Mouse (Mus musculus) neural tube, embryonic 14.5 days (tissue): ENCODE measurements at regions not wholly inside any gene's neighbourhood (a gene's known extent, or its start where the extent isn't known, plus 50 kb on each side); places are given as distances from the start of the nearest gene placed in this dataset.
"Not testable (repeated sequence)": the region's sequence is repeated elsewhere in the genome, so short reads cannot be mapped to it uniquely, and the experiment has no call there.

ENCODE experiments used
- ATAC-seq: fragments of 200-750 bp; cut with Nextera tagmentation; 2 replicates; pipeline ENCODE4 v1.8.0; 2017; ENCODE audit warnings: low read depth, mild to moderate bottlenecking, moderate TSS enrichment, moderate library complexity
- H3K27ac ChIP-seq: fragments of 300-500 bp; sonication (generic); 2 replicates; pipeline ENCODE4 v1.5.1; 2014; ENCODE audit warnings: low read depth, mild to moderate bottlenecking, control low read depth, low read length, moderate library complexity, mixed read lengths
- H3K27me3 ChIP-seq: fragments of 300-500 bp; sonication (generic); 2 replicates; pipeline ENCODE4 v1.6.1; 2014; ENCODE audit warnings: low read length; ENCODE audit not compliant: control insufficient read depth, insufficient read depth
- H3K36me3 ChIP-seq: fragments of 300-500 bp; sonication (generic); 2 replicates; pipeline ENCODE4 v1.6.1; 2014; ENCODE audit warnings: low read length, mixed read lengths; ENCODE audit not compliant: control insufficient read depth, insufficient read depth
- H3K4me1 ChIP-seq: fragments of 300-500 bp; sonication (generic); 2 replicates; pipeline ENCODE4 v1.6.1; 2014; ENCODE audit warnings: low read length; ENCODE audit not compliant: control insufficient read depth, insufficient read depth
- H3K4me2 ChIP-seq: fragments of 300-500 bp; sonication (generic); 2 replicates; pipeline ENCODE4 v1.6.1; 2014; ENCODE audit warnings: mild to moderate bottlenecking, low read depth, low read length, control low read depth
- H3K4me3 ChIP-seq: fragments of 300-500 bp; sonication (generic); 2 replicates; pipeline ENCODE4 v1.5.1; 2014; ENCODE audit warnings: low read depth, low read length, control low read depth, mixed read lengths
- H3K9ac ChIP-seq: fragments of 300-500 bp; sonication (generic); replicated peaks from 2 replicates; pipeline ENCODE4 v1.6.1; 2014; ENCODE audit warnings: low read depth, mild to moderate bottlenecking, control low read depth, low read length, mixed read lengths
- H3K9me3 ChIP-seq: fragments of 300-500 bp; sonication (generic); 2 replicates; pipeline ENCODE4 v1.6.1; 2016; ENCODE audit warnings: low read length; ENCODE audit not compliant: control insufficient read depth
- WGBS: fragments of 180-500 bp; shearing (Covaris S2); extraction: QIAGEN DNeasy Blood & Tissue Kit; methylation state at CpG from one replicate; pipeline ENCODE4 v1.1.7; 2014; 5-methylcytosine and 5-hydroxymethylcytosine counted together

- Histone ChIP-seq H3K9me3 (no peaks in the 10 kb centered on the region), H3K27me3 (no peaks in the 10 kb centered on the region), H3K4me3 (no peak overlapping the region), H3K4me1 (no peaks in the 10 kb centered on the region), H3K27ac (no peak overlapping the region), H3K9ac (no peak overlapping the region), H3K36me3 (no peaks in the 10 kb centered on the region), H3K4me2 (no peak overlapping the region)
- ATAC-seq = peak; percentile 51; the same call in 1 of the 2 replicates
- 41% methylated on average over 4 of the region's 4 CpGs for WGBS
Measured at GRCm38 (mm10) chr1:47646681-47647080, 754.0 kb upstream of the Slc39a10 start.

GRCm38 (mm10) chr1:47606597-47606996, 713.9 kb upstream of the Slc39a10 start:
- H3K27me3 ChIP-seq = no peaks in the 10 kb centered on the region
- no peak overlapping the region for H3K9ac ChIP-seq
- no peak overlapping the region for H3K4me3 ChIP-seq
- no peak overlapping the region for H3K27ac ChIP-seq
- ATAC-seq = no peak
- no peaks in the 10 kb centered on the region for H3K9me3 ChIP-seq
- H3K36me3 ChIP-seq = no peaks in the 10 kb centered on the region
- H3K4me1 ChIP-seq = no peaks in the 10 kb centered on the region
- H3K4me2 ChIP-seq = no peak overlapping the region
- 80% methylated on average over 4 of the region's 4 CpGs for WGBS

- Histone ChIP-seq H3K27ac (no peak overlapping the region), H3K4me3 (no peak overlapping the region), H3K4me1 (no peaks in the 10 kb centered on the region), H3K36me3 (no peaks in the 10 kb centered on the region), H3K27me3 (no peaks in the 10 kb centered on the region), H3K4me2 (no peak overlapping the region), H3K9ac (no peak overlapping the region), H3K9me3 (no peaks in the 10 kb centered on the region)
- no peak for ATAC-seq
- WGBS = 44% methylated on average over 2 of the region's 2 CpGs
Measured at GRCm38 (mm10) chr1:47603989-47604360, 711.3 kb upstream of the Slc39a10 start.

- Histone ChIP-seq H3K27me3 (no peaks in the 10 kb centered on the region), H3K4me3 (no peak overlapping the region), H3K36me3 (no peaks in the 10 kb centered on the region), H3K9ac (no peak overlapping the region), H3K9me3 (no peaks in the 10 kb centered on the region), H3K4me1 (no peaks in the 10 kb centered on the region), H3K4me2 (no peak overlapping the region), H3K27ac (no peak overlapping the region)
- WGBS = 22% methylated on average over 3 of the region's 3 CpGs
- peak; percentile 60; the same call in 1 of the 2 replicates for ATAC-seq
Measured at GRCm38 (mm10) chr1:47603294-47603988, 710.8 kb upstream of the Slc39a10 start.

DNA sequence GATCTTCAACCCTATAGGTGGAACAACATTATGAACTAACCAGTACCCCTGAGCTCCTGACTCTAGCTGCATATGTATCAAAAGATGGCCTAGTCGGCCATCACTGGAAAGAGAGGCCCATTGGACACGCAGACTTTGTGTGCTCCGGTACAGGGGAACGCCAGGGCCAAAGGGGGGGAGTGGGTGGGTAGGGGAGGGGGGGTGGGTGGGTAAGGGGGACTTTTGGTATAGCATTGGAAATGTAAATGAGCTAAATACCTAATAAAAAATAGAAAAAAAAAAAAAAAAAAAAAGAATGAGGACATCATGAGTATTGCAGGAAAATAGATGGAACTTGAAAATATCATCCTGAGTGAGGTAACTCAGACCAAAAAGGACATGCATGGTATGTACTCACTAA, 701.0 kb upstream of the Slc39a10 start:
- H3K9me3 ChIP-seq, ATAC-seq, H3K36me3 ChIP-seq, H3K4me3 ChIP-seq, H3K4me1 ChIP-seq, H3K4me2 ChIP-seq, H3K9ac ChIP-seq, H3K27me3 ChIP-seq, H3K27ac ChIP-seq: not testable (repeated sequence)
- 86% methylated on average over 1 of the region's 4 CpGs for WGBS

DNA sequence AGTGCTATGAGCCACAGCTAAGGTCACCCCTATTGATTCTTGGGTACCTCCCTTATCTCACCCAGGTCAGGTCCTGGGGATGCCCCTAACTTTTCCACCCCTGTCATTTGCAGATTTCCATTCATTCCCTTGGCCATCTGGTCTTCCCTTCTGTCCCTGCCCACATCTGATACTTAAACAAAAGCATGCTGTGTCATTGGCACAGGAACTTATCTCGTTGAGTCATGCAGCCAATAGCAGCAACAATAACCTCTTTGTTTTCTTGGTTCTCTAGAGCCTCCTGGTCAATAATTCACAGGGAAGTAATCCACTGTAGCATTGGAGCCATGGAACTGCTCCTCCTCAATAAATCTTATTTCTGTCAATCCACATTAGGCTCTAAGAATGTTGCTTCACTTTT, 653.0 kb upstream of the Slc39a10 start:
- Histone ChIP-seq H3K4me3 (no peak overlapping the region), H3K27me3 (no peaks in the 10 kb centered on the region), H3K9ac (no peak overlapping the region), H3K36me3 (no peaks in the 10 kb centered on the region), H3K9me3 (no peaks in the 10 kb centered on the region), H3K4me2 (no peak overlapping the region), H3K4me1 (no peaks in the 10 kb centered on the region), H3K27ac (no peak overlapping the region)
- 10% methylated on average over 1 of the region's 1 CpGs for WGBS
- no peak; the same call in 1 of the 2 replicates for ATAC-seq

DNA sequence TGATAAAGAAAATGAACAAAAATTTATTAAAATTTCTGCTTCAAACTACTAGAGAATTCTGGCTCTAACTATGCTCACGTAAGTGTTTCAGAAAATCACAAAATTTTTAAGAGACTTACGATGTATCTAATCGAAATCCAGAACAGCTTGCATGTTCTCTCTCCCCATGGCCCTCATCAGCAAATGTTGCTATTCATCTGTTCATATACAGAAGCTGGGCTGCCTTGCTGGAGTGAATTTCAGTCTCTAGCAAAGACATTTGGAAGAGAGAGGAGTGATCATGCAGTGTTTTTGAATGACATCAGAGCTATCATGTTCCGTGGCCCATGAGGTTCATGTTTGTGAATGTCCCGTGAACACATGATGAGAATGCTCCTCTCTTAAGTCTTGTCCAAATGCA, 618.8 kb upstream of the Slc39a10 start:
- Histone ChIP-seq H3K9ac (no peak overlapping the region), H3K27me3 (no peaks in the 10 kb centered on the region), H3K4me3 (no peak overlapping the region), H3K4me2 (no peak overlapping the region), H3K9me3 (no peaks in the 10 kb centered on the region), H3K4me1 (no peaks in the 10 kb centered on the region), H3K27ac (no peak overlapping the region), H3K36me3 (no peaks in the 10 kb centered on the region)
- no peak for ATAC-seq
- WGBS = 88% methylated on average over 5 of the region's 5 CpGs

- no peak overlapping the region for H3K4me2 ChIP-seq
- no peak for ATAC-seq
- H3K4me1 ChIP-seq = no peaks in the 10 kb centered on the region
- H3K27ac ChIP-seq = no peak overlapping the region
- no peak overlapping the region for H3K9ac ChIP-seq
- no peaks in the 10 kb centered on the region for H3K9me3 ChIP-seq
- no peaks in the 10 kb centered on the region for H3K36me3 ChIP-seq
- H3K27me3 ChIP-seq = no peaks in the 10 kb centered on the region
- no peak overlapping the region for H3K4me3 ChIP-seq
Measured at GRCm38 (mm10) chr1:47507801-47508200, 615.1 kb upstream of the Slc39a10 start.

DNA sequence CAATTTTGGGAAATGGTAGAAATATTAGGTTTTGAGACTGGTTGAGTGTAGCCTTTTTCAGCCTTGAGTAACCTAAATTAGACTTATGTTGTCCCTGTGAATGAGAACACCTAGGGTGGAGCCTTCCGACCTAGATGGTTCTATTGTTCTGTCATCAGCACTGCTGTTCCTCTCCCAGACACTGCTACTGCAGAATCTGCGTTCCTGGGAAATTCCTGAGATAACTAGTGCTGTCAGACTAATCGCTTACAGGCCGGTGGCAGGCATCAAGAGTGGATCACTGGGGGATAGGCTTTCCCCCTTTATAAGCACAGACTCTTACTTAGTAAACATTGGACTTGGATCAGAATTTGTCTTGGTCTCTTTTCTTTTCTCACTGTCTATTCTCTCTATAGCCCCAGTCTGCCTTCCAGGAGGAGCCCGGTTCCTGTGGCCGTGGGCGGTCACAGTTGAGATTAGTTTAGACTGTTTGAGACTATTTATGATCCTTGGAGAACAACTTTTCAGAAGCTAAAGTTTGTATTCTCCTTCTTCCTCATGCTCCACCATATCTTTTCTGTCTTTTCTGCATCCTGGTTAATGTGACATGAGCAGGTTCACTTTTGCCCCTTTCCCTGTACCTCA, 596.0 kb upstream of the Slc39a10 start:
- no peak overlapping the region for H3K4me2 ChIP-seq
- no peak overlapping the region for H3K4me3 ChIP-seq
- H3K27ac ChIP-seq = no peak overlapping the region
- no peaks in the 10 kb centered on the region for H3K36me3 ChIP-seq
- no peaks in the 10 kb centered on the region for H3K27me3 ChIP-seq
- no peaks in the 10 kb centered on the region for H3K9me3 ChIP-seq
- 78% methylated on average over 7 of the region's 7 CpGs for WGBS
- no peak for ATAC-seq
- H3K9ac ChIP-seq = no peak overlapping the region
- no peaks in the 10 kb centered on the region for H3K4me1 ChIP-seq
